Mouse (Mus musculus) ES-Bruce4 (cell line): ENCODE results near the gene Smurf2. TPM values are rescaled to one million over a fixed set of nuclear protein-coding genes. Genes with fewer than 3 reads are reported as not detected.
A peak's percentile ranks its signal among the peaks of the same experiment; 100 is the strongest.

Experiments
- H3K27ac ChIP-seq: 2 replicates; pipeline ENCODE4 v1.5.1; 2012; ENCODE audit warnings: low read length, inconsistent platforms; ENCODE audit not compliant: insufficient read depth
- H3K27me3 ChIP-seq: 2 replicates; pipeline ENCODE4 v1.6.1; 2012; ENCODE audit warnings: mild to moderate bottlenecking, low read length, inconsistent platforms; ENCODE audit not compliant: control insufficient read depth, poor library complexity, insufficient read depth, severe bottlenecking
- H3K36me3 ChIP-seq: 2 replicates; pipeline ENCODE4 v1.6.1; 2012; ENCODE audit warnings: inconsistent platforms, mild to moderate bottlenecking, low read length, moderate library complexity; ENCODE audit not compliant: control insufficient read depth, poor library complexity, insufficient read depth, severe bottlenecking
- H3K4me1 ChIP-seq: one replicate; pipeline ENCODE4 v1.8.1; 2011; ENCODE audit warnings: low read length; ENCODE audit not compliant: control insufficient read depth, insufficient read depth
- H3K4me3 ChIP-seq: 2 replicates; pipeline ENCODE4 v1.5.1; 2011; ENCODE audit warnings: low read depth, mild to moderate bottlenecking, low read length
- H3K9ac ChIP-seq: 2 replicates; pipeline ENCODE4 v1.6.1; 2012; ENCODE audit warnings: low read depth, mild to moderate bottlenecking, inconsistent platforms; ENCODE audit not compliant: poor library complexity, severe bottlenecking
- H3K9me3 ChIP-seq: replicated peaks from 2 replicates; pipeline ENCODE4 v1.6.1; 2012; ENCODE audit warnings: mild to moderate bottlenecking, low read length, inconsistent platforms; ENCODE audit not compliant: control insufficient read depth, poor library complexity, insufficient read depth, severe bottlenecking
- CTCF ChIP-seq: IDR thresholded peaks from one replicate; pipeline ENCODE4 v1.8.1; 2011; ENCODE audit warnings: low read depth, low read length
- EP300 ChIP-seq: IDR thresholded peaks from 2 replicates; pipeline ENCODE4 v1.6.1; 2011; ENCODE audit warnings: low read depth, low read length; ENCODE audit not compliant: insufficient read depth
- POLR2A ChIP-seq: IDR thresholded peaks from one replicate; pipeline ENCODE4 v1.8.1; 2011; ENCODE audit warnings: low read length; ENCODE audit not compliant: insufficient read depth
- polyA plus RNA-seq: library from polyadenylated mRNA; stranded (reverse); fragments of >200 nt; gene quantifications from 2 replicates; pipeline ENCODE4 v1.2.4, GENCODE M21; 2011; ENCODE audit warnings: low read depth; ENCODE audit not compliant: missing spikeins, insufficient read depth, insufficient read length

The Smurf2 gene
- 50.1 and 50.2 TPM in 2 replicates for polyA plus RNA-seq

DNA sequence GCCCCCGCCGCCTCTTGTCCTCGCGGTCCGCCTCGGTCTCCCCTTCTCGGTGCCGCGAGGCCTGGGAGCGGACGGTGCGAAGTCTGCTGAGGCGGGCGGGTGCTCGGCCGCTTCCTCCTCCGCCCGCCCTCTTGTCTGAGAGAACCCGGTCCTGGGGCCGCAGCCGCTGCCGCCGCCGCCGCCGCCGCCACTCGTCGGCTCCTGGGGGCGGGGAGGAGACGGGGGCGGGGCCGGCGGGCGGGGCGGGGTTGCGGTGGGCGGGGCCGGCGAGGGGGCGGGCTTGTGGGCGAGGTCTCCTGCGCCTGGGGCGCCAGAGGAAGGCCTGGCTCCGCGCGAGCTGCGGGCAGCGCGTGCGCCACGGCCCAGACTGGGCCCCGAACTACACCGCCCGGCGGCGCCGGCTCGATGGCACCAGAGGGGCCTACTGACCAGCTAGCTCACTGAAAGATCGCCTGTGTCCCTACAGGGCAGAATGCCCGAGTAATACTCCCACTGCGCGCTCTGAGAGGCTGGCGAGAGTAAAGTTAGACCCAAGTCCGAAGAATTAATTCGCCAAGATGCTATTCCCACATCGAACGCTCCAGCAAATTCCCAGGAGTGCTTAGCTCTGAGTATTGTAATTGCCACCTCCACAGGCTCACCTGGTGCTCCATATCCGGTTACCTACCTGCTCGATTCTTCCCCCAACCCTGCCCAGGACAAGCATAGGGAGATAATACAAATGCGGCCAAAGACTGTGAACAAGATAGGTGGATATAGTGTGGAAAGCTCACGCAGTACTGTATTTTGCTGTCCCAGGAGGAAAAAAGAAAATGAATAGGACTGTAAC lies at the start of gene Smurf2:
TSS of gene Smurf2 (minus strand) at position 165 of the 829 bp plus-strand sequence.
- peaks cover 2% of the 10 kb centered on the region for H3K4me1 ChIP-seq
- H3K27me3 ChIP-seq = 0 out of 2 replicates have a peak, but pooled peaks cover 2% of the 10 kb centered on the region
- H3K9me3 ChIP-seq = no peaks in the 10 kb centered on the region
- no peak for TF ChIP-seq CTCF
- TF ChIP-seq POLR2A = peak; percentile 77
- no peak for TF ChIP-seq EP300
- H3K4me3 ChIP-seq = peak within 1 kb of the TSS; percentile 92
- H3K36me3 ChIP-seq = no peaks in the 10 kb centered on the region
- 0 out of 2 replicates have a peak within 1 kb of the TSS, but pooled peaks have one; percentile 13 for H3K27ac ChIP-seq
- peak within 1 kb of the TSS; percentile 93 for H3K9ac ChIP-seq

DNA sequence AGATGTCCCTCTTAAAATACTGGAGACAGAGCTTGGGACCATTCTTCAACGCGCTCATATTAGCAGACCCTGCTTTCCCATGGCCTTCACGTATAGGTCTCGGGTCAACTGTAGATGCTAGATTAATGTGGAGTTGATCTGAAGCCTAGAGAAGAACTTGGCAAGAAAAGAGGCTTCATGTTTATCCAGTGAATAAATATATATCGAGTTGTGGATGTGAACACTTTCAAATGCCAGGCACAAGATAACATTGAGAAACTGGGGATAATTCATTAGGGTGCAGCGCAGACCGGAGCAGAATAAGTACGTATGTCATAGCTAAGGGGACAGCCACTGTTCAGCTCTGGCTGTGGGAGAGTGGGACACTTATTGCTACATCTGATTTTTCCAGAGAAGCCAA lies 49.3 kb upstream of the Smurf2 start:
- no peaks in the 10 kb centered on the region for H3K36me3 ChIP-seq
- H3K4me3 ChIP-seq = no peak overlapping the region
- no peaks in the 10 kb centered on the region; the same call in 1 of the 2 replicates for H3K9me3 ChIP-seq
- H3K9ac ChIP-seq = no peak overlapping the region
- no peak overlapping the region for H3K27ac ChIP-seq
- H3K27me3 ChIP-seq = no peaks in the 10 kb centered on the region
- no peak for TF ChIP-seq POLR2A
- no peak for TF ChIP-seq CTCF
- no peak for TF ChIP-seq EP300
- H3K4me1 ChIP-seq = no peaks in the 10 kb centered on the region

DNA sequence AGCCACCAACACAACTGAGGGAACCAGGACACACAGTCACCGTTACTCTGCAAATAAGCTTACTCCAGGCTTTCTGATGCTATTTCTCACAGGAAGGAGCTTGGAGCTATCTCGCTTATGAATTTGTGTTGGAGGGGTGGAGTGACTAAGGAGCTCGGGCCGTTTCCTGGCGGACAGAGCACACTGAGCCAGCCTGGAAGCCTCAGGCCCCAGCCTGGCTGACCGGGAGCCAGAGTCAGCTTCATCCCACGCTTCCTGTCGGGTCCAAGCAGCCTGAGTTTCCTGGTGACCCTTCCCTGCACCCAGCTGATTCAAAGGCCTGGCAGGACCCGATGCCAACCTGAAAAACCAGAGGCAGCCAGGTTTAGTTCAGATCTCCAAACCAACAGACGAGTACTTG lies 47.1 kb upstream of the Smurf2 start:
- no peaks in the 10 kb centered on the region; the same call in 1 of the 2 replicates for H3K9me3 ChIP-seq
- no peak overlapping the region for H3K27ac ChIP-seq
- no peak overlapping the region for H3K9ac ChIP-seq
- no peaks in the 10 kb centered on the region for H3K4me1 ChIP-seq
- H3K4me3 ChIP-seq = no peak overlapping the region
- H3K36me3 ChIP-seq = no peaks in the 10 kb centered on the region
- TF ChIP-seq EP300 = no peak
- TF ChIP-seq CTCF = no peak
- no peak for TF ChIP-seq POLR2A
- no peaks in the 10 kb centered on the region for H3K27me3 ChIP-seq

DNA sequence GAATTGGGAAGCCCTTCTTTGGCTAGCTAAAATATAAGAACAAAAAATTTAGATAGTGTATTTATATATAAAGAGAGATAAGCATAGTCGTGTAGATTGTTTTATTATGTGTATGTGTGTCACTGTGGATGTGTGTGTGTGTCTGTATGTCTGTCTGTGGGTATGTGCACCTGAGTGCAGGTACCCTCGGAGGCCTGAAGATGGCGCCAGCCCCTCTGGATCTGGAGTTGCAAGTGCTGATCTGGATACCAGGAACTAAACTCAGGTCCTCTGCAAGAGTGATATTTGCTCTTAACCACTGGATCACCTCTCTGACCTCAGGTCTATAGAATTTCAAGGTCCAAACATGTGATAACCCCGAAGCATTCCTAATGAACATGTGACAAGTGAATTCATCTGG lies 45.4 kb upstream of the Smurf2 start:
- Histone ChIP-seq H3K4me3 (no peak overlapping the region), H3K4me1 (no peaks in the 10 kb centered on the region), H3K27me3 (no peaks in the 10 kb centered on the region), H3K27ac (no peak overlapping the region), H3K9ac (no peak overlapping the region), H3K9me3 (no peaks in the 10 kb centered on the region; the same call in 1 of the 2 replicates), H3K36me3 (no peaks in the 10 kb centered on the region)
- TF ChIP-seq CTCF (peak; percentile 22), EP300 (no peak), POLR2A (no peak)

DNA sequence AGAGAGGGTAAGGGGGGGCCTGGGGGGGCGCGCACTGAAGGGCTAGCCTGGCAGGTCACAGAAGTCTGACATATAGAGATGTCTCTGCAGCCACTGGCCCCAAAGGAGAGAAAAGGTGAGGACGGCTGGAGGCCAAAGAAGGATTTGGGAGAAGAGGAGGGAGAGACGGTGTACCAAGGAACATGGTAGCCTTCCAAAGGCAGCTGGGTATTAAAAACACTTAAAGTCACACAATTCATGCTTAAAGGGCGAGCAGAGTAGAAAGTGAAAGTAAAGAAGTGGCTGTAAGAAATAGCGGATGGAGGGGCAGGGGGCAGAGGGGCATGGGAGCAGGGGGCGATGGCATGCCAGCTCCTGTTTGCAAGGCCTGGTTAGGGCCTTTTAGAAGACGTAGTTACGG lies 41.8 kb upstream of the Smurf2 start:
- Histone ChIP-seq H3K36me3 (no peaks in the 10 kb centered on the region), H3K4me3 (no peak overlapping the region), H3K9ac (no peak overlapping the region), H3K9me3 (no peaks in the 10 kb centered on the region; the same call in 1 of the 2 replicates), H3K27me3 (no peaks in the 10 kb centered on the region), H3K4me1 (no peaks in the 10 kb centered on the region), H3K27ac (no peak overlapping the region)
- TF ChIP-seq EP300 (no peak), POLR2A (no peak), CTCF (no peak)
